Mouse (Mus musculus): ENCODE results near the gene Endog.
"Not testable (repeated sequence)": the region's sequence is repeated elsewhere in the genome, so short reads cannot be mapped to it uniquely, and the experiment has no call there.

Endog gene

GRCm38 (mm10) chr2:30171371-30171996 is at the start of gene Endog:
Gene Endog, plus strand, starts transcription at chr2:30171493.
- peak; percentile 87 for DNase-seq (ENCODE audit: low read depth)

GRCm38 (mm10) chr2:30122766-30123165 is 48.5 kb upstream of the Endog start:
- no peak for DNase-seq (ENCODE audit: low read depth)

GRCm38 (mm10) chr2:30123729-30124471 is 47.4 kb upstream of the Endog start:
- no peak for DNase-seq (ENCODE audit: low read depth)

- DNase-seq (ENCODE audit: low read depth): peak; percentile 96
Measured at GRCm38 (mm10) chr2:30124472-30125274, 46.6 kb upstream of the Endog start, which contains the start of gene Zer1. Gene Zer1, minus strand, starts transcription at chr2:30124585.

- DNase-seq (ENCODE audit: low read depth): peak; percentile 78
Measured at GRCm38 (mm10) chr2:30128789-30129188, 42.5 kb upstream of the Endog start.

- no peak for DNase-seq (ENCODE audit: low read depth)
Measured at GRCm38 (mm10) chr2:30130156-30130555, 41.1 kb upstream of the Endog start.

GRCm38 (mm10) chr2:30131240-30131639 is 40.1 kb upstream of the Endog start:
- DNase-seq (ENCODE audit: low read depth): peak; percentile 43

- DNase-seq (ENCODE audit: low read depth): no peak
Measured at GRCm38 (mm10) chr2:30132801-30133612, 38.3 kb upstream of the Endog start.

- peak; percentile 99 for DNase-seq (ENCODE audit: low read depth)
Measured at GRCm38 (mm10) chr2:30133613-30134377, 37.5 kb upstream of the Endog start, which contains the start of gene Tbc1d13. Gene Tbc1d13, plus strand, starts transcription at chr2:30133746.

- no peak for DNase-seq (ENCODE audit: low read depth)
Measured at GRCm38 (mm10) chr2:30134378-30134711, 36.9 kb upstream of the Endog start.

GRCm38 (mm10) chr2:30134928-30135620 is 36.2 kb upstream of the Endog start:
- DNase-seq (ENCODE audit: low read depth): no peak

GRCm38 (mm10) chr2:30136458-30136857 is 34.8 kb upstream of the Endog start:
- DNase-seq (ENCODE audit: low read depth): no peak

- not testable (repeated sequence) for DNase-seq (ENCODE audit: low read depth)
Measured at GRCm38 (mm10) chr2:30140021-30140420, 31.3 kb upstream of the Endog start.

GRCm38 (mm10) chr2:30144436-30144835 is 26.9 kb upstream of the Endog start:
- no peak for DNase-seq (ENCODE audit: low read depth)

GRCm38 (mm10) chr2:30147466-30147865 is 23.8 kb upstream of the Endog start:
- DNase-seq (ENCODE audit: low read depth): no peak

- no peak for DNase-seq (ENCODE audit: low read depth)
Measured at GRCm38 (mm10) chr2:30151840-30152239, 19.5 kb upstream of the Endog start.

GRCm38 (mm10) chr2:30152616-30153015 is 18.7 kb upstream of the Endog start:
- DNase-seq (ENCODE audit: low read depth): no peak

GRCm38 (mm10) chr2:30159871-30160270 is 11.4 kb upstream of the Endog start:
- not testable (repeated sequence) for DNase-seq (ENCODE audit: low read depth)

- peak; percentile 82 for DNase-seq (ENCODE audit: low read depth)
Measured at GRCm38 (mm10) chr2:30161809-30162208, 9.5 kb upstream of the Endog start.

GRCm38 (mm10) chr2:30164340-30164932 is 6.9 kb upstream of the Endog start:
- no peak for DNase-seq (ENCODE audit: low read depth)
